Mouse (Mus musculus): ENCODE results near the gene B3gnt7. TPM values are rescaled to one million over a fixed set of nuclear protein-coding genes. Genes with fewer than 3 reads are reported as not detected.
A peak's percentile ranks its signal among the peaks of the same experiment; 100 is the strongest.
"Not testable (repeated sequence)": the region's sequence is repeated elsewhere in the genome, so short reads cannot be mapped to it uniquely, and the experiment has no call there.

B3gnt7 gene
- total RNA-seq, 2 experiments from 2014 or later = 0.50 to 0.67 TPM

- intact Hi-C loops (cut with DNase I) = no loop called here
- peak in 1 of 2 experiments; percentile 17 for DNase-seq
These were observed 1.2 kb upstream of the B3gnt7 start for GRCm38 (mm10) chr1:86301221-86302091.

- peak; percentile 68 to 75 for DNase-seq
- intact Hi-C loops (cut with DNase I) = no loop called here
These were observed 636 bp downstream of the B3gnt7 start for GRCm38 (mm10) chr1:86303063-86303872.

- intact Hi-C loops (cut with DNase I) = no loop called here
- no peak for DNase-seq
These were observed 1.2 kb downstream of the B3gnt7 start for GRCm38 (mm10) chr1:86303873-86304250.

DNA sequence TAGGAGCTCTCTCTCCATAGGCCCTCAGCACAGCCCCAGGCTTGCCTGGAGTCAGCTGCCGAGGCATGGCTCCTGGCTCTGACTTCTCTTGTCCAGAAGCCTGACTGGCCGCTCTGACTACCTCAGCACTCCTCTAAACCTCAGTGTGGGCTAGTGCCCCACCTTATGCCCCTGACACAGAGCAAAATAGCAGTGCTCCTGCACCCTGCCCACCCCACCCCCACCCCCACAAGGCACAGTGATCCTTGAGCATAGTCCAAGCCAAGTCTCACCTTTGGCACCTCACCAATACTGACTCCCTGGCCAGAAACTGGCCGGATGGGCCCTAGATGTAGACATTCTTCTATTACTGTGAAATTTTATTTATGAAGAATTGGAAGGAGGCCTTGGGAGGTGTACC, 4.1 kb downstream of the B3gnt7 start:
- DNase-seq = no peak
- intact Hi-C loops (cut with DNase I) = no loop called here

- intact Hi-C loops (cut with DNase I) = no loop called here
- no peak for DNase-seq
These were observed 4.6 kb downstream of the B3gnt7 start for GRCm38 (mm10) chr1:86307177-86307762.

DNA sequence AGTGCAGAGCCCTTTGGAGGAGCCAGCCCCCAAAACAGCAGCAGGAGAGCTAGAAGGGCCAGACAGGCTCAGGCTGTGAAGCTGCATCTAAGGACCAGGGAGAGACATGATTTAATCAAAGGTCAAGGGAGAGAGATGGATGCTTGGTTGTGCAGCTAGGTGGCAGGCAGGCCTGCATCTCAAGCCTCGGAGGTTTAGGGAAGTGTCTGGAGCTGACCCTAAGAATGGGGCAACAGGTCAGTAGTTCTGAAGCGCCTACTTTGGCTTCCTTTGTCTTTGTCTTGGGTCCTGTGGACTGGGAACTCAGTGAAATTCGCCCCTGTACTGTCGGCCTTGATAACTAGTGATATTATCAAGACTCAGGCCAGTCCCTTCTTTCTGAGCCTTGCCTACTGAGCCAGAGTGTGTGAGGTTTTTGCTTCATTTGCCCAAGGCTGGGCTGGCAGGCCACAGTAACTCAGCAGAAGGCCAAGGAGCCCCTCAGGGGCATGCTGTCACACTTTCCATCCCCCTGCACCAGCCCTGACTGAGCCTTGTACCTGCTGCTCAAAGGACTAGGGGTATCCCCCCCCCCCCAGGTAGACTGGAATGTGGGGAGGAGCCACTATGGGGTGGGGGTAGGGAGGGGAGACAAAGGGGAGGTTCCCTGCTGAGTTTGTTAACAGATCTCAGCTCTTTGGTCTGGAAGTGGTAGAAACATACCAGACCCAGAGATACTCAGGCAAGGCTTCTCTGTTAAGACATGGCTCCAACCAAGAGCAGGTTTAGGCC, 5.4 kb downstream of the B3gnt7 start:
- intact Hi-C loops (cut with DNase I) = no loop called here
- no peak for DNase-seq

GRCm38 (mm10) chr1:86309270-86309833, 6.7 kb downstream of the B3gnt7 start:
- DNase-seq = no peak

DNA sequence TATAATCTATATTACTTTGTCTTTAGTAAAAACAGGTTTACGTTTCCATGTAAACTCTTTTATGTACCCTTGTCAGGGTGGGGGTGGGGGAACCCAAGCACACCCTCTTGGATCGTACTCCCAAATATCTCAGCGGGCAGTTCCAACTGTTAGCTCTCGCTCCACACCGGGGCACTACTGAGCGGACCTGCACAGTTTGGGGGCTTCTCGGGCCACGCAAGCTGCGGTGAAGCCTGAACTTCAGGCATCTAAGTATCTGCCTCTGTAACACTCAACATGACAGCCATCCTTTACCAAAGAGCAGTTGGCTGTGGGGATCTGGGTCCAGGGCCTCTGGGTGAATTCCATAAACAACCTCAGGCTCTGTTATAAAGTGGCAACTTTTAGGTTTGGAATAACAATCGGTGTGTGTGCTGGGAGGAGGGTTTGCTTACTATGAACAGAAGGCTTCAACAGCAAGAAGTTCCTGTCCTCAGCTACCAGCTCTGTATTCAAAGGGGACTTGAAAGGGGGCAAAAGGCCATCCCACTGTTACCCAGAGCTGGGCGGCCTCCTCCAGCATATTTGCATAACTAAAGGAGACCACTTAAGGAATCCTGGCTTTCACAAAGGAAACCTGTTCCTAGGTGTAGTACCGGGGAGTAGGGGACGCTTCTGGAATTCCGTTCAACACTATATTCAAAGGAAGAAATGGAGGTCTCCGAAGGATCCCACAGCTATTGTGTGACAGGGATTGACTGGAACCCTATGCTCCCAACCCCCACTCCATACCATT, 8.1 kb downstream of the B3gnt7 start:
- DNase-seq = no peak

More at GRCm38 (mm10) chr1:86309270-86309833, 6.7 kb downstream of the B3gnt7 start:
- intact Hi-C loops (cut with DNase I) = no loop called here

GRCm38 (mm10) chr1:86311467-86312005, 8.9 kb downstream of the B3gnt7 start:
- intact Hi-C loops (cut with DNase I) = no loop called here
- no peak for DNase-seq

More for the DNA sequence above, 8.1 kb downstream of the B3gnt7 start:
- intact Hi-C loops (cut with DNase I) = no loop called here

- intact Hi-C loops (cut with DNase I) = no loop called here
- DNase-seq = no peak
These were observed 9.6 kb downstream of the B3gnt7 start for GRCm38 (mm10) chr1:86312269-86312668.

- no peak for DNase-seq
- intact Hi-C loops (cut with DNase I) = no loop called here
These were observed 10.6 kb downstream of the B3gnt7 start for GRCm38 (mm10) chr1:86313096-86313771.

DNA sequence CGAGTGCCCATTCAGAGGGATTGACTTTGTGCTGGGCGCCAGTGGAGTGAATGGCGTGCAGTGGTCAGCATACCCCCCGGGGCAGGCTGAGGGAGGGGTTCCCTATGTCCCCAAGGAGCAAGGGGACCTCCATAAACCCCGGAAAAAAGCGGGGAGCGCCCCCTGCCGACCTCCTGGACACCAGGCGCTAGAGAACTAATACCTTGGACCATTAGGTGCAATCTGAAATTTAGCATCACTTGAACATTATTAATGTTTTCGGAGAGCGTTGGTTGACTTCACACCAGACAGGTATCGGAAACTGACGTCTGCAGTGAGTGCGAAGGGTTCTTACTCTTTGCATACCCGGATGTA, 11.1 kb downstream of the B3gnt7 start:
- intact Hi-C loops (cut with DNase I) = no loop called here

GRCm38 (mm10) chr1:86320822-86321413, 18.3 kb downstream of the B3gnt7 start:
- DNase-seq = no peak
- intact Hi-C loops (cut with DNase I) = no loop called here

More for the DNA sequence above, 11.1 kb downstream of the B3gnt7 start:
- DNase-seq = peak in 1 of 2 experiments; percentile 25

- no peak for DNase-seq
- intact Hi-C loops (cut with DNase I) = no loop called here
These were observed 33.7 kb downstream of the B3gnt7 start for GRCm38 (mm10) chr1:86336330-86336729.

GRCm38 (mm10) chr1:86339156-86339812, 36.7 kb downstream of the B3gnt7 start:
- peak; percentile 82 to 91 for DNase-seq

DNA sequence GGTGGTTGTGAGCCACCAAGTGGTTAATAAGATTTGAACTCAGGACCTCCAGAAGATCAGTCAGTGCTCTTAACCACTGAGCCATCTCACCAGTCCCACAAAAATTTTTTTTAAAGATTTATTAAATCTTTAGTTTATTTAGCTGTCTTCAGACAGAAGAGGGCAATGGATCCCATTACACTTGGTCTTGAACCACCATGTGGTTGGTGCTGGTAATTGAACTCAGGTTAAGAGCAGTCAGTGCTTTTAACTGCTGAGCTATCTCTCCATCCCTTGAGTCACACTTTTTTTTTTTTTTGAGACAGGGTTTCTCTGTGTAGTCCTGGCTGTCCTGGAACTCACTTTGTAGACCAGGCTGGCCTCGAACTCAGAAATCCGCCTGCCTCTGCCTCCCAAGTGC, 38.5 kb downstream of the B3gnt7 start:
- DNase-seq; intact Hi-C loops (cut with DNase I): not testable (repeated sequence)

More at GRCm38 (mm10) chr1:86339156-86339812, 36.7 kb downstream of the B3gnt7 start:
- intact Hi-C loops (cut with DNase I) = loop anchor here (1.0 kb wide), 2 partner anchors 125 to 160 kb away; no protein-coding TSS in a partner anchor

DNA sequence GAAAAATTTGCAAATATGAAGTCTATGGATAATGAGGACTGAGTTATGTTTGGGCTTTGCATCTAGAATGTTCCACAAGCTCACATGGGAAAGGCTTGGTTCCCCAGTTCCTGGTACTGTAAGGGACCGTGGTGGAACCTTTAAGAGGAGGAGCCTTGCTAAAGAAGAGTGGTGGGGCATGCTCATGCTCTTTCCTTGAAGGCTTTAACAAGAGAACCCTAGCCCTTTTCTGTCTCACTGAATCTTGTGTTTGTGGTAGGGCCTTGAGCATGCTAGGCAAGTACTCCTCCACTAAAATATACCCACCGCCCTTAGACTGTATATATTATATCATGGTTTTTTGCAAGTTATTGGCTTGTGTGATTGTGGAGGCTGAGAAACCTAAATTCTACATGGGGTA, 39.7 kb downstream of the B3gnt7 start:
- intact Hi-C loops (cut with DNase I) = no loop called here
- no peak for DNase-seq
